Mouse (Mus musculus): ENCODE measurements at regions not wholly inside any gene's neighbourhood (a gene's known extent, or its start where the extent isn't known, plus 50 kb on each side); places are given as distances from the start of the nearest gene placed in this dataset.

GRCm38 (mm10) chr15:7005142-7005541 lies 85.3 kb upstream of the Lifr start:
- no peak for DNase-seq

- no peak for DNase-seq
These were observed 84.1 kb upstream of the Lifr start for GRCm38 (mm10) chr15:7006271-7006670.

- DNase-seq, result no peak
These were observed 81.6 kb upstream of the Lifr start for GRCm38 (mm10) chr15:7008725-7009380.

- DNase-seq, result no peak
These were observed 79.3 kb upstream of the Lifr start for GRCm38 (mm10) chr15:7010966-7011695.

GRCm38 (mm10) chr15:7011696-7012070 lies 78.7 kb upstream of the Lifr start:
- DNase-seq, result no peak

- DNase-seq, result no peak
These were observed 78.0 kb upstream of the Lifr start for GRCm38 (mm10) chr15:7012446-7012845.

- no peak for DNase-seq
These were observed 77.4 kb upstream of the Lifr start for GRCm38 (mm10) chr15:7013047-7013446.

GRCm38 (mm10) chr15:7014984-7015383 lies 75.4 kb upstream of the Lifr start:
- peak in 1 of 2 experiments; percentile 11 for DNase-seq

- DNase-seq, result no peak
These were observed 74.4 kb upstream of the Lifr start for GRCm38 (mm10) chr15:7016018-7016417.

GRCm38 (mm10) chr15:7017281-7017845 lies 73.1 kb upstream of the Lifr start:
- DNase-seq, result no peak

GRCm38 (mm10) chr15:7022660-7023059 lies 67.8 kb upstream of the Lifr start:
- DNase-seq, result no peak

- no peak for DNase-seq
These were observed 65.2 kb upstream of the Lifr start for GRCm38 (mm10) chr15:7025194-7025593.

GRCm38 (mm10) chr15:7031297-7032043 lies 58.9 kb upstream of the Lifr start:
- DNase-seq, result peak in 1 of 2 experiments; percentile 29

- DNase-seq, result no peak
These were observed 52.9 kb upstream of the Lifr start for GRCm38 (mm10) chr15:7037475-7037874.

GRCm38 (mm10) chr15:7039119-7039518 lies 51.3 kb upstream of the Lifr start:
- no peak for DNase-seq

GRCm38 (mm10) chr15:7039825-7040224 lies 50.6 kb upstream of the Lifr start:
- DNase-seq, result no peak
